Mouse (Mus musculus) left cerebral cortex, adult 9 months (tissue): Measurements from ENCODE around the gene Kcnn3.
A peak's percentile ranks its signal among the peaks of the same experiment; 100 is the strongest.

Experiments used
- DNase-seq, 2 experiments: peaks; one replicate each; pipeline ENCODE4 v3.0.0; 2022; ENCODE audit warnings: low spot score in 2 of 2

Kcnn3 gene

GRCm38 (mm10) chr3:89613526-89614523, 93.9 kb downstream of the Kcnn3 start:
- peak; percentile 44 to 75 for DNase-seq

GRCm38 (mm10) chr3:89616861-89617260, 96.9 kb downstream of the Kcnn3 start:
- no peak for DNase-seq

GRCm38 (mm10) chr3:89617360-89617759, 97.4 kb downstream of the Kcnn3 start:
- DNase-seq, result no peak

- no peak for DNase-seq
Observed at GRCm38 (mm10) chr3:89622825-89623224, 102.9 kb downstream of the Kcnn3 start.

DNA sequence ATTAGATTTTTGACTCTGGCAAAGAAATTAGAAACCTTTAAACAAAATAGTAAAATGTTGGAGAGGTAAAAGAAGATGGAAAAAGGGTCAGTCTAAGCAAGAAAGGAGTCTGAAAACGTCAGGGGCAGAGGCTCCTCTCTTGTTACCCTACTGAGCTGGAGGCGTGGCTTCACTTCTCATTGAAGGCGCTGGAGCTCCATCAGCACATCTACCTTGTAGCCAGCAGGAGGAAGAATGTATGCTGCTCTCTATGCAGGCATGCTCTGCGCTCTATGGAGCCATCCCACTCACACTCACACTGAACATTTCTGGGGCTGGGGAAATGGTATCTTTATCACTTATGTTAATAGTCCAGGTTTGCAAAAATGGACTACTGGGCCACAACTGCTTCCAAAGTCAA, 103.6 kb downstream of the Kcnn3 start:
- DNase-seq, result no peak

DNA sequence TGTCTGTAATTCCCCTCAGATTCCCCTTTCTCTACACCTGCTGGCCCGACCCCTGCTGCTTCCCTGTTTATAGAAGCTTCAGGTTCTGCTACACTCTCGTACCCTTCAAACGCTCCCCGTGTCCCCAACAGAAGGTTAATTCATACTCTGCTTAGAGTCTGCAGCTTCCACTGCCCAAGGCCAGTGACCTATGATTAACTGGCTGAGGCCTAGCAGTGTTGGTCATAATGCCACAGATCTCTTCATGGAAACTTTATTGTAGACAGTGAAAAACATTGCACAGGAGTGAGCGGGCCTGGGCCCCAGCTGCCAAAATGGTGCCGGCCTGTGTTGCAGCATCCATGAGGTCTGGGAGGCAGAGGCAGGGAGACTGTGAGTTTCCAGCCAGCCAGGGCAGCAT, 104.0 kb downstream of the Kcnn3 start:
- DNase-seq, result no peak

DNA sequence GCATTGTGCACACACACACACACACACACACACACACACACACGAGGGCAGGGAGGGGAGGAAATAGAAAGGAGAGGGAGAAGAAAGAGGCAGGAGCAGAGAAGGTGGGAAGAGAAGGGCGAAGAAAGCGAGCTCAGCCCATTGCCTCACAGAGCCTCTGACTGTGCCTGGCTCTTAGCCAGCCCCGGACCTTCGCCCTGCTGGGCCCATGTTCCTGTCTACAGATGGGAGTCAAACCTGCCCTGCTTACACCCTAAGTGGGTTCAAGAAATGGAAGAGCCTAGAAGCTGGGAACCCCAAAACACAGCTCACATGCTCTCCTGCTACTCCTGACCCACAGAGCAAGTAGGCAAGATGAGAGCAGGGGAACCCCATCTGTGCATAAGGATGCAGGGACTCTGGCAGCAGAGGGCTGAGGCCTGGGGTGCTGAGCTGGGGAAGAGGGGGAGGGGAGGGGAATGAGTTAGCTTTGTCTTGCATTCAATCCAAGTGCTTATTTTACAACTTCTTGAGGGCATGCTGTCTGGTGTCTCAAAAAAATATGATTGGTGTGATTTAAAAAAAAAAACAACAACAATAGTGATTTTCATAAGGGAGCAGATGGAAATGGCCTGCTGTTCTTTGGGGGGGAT, 105.0 kb downstream of the Kcnn3 start:
- DNase-seq, result no peak

DNA sequence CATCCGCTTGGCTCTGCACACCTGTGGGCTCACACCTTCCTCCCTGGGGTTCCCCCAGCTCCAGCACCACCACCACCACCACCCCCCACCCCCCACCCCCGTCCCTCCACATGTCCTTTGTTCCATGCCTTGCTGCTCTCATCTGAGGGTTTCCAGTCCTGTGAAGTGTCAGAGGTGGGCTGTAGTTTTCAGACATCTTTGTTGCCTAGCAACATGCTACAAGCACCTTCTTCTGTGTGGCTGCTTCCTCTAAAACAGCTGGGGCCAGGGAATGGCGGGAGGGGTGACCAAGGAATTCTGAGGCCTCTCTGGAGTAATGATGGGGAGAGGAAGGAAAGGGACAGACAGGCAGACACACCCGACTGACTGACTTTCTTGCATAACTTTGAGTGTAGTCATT, 106.6 kb downstream of the Kcnn3 start:
- DNase-seq, result no peak

DNA sequence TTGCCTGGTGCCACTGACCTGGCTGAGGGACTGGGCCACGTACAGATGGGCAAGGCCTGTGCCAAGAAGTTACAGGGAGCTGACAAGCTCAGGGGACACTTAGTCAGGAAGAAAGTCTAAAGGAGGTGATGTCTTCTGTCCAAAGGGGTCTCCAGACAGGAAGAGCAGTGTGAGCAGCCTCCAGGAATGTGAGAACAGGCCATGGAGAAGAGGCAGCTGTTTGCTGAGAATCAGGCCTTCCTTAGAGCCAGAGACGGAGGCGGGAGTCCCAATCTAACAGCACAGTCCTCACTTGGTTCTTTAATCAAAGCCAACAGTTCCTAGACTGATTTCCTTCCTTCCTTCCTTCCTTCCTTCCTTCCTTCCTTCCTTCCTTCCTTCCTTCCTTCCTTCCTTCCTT, 109.8 kb downstream of the Kcnn3 start:
- no peak for DNase-seq

- no peak for DNase-seq
Observed at GRCm38 (mm10) chr3:89631750-89632149, 111.8 kb downstream of the Kcnn3 start.

- DNase-seq, result no peak
Observed at GRCm38 (mm10) chr3:89633531-89633930, 113.6 kb downstream of the Kcnn3 start.

- DNase-seq, result no peak
Observed at GRCm38 (mm10) chr3:89633941-89634340, 114.0 kb downstream of the Kcnn3 start.

- DNase-seq, result peak in 1 of 2 experiments; percentile 21
Observed at GRCm38 (mm10) chr3:89640804-89641203, 120.8 kb downstream of the Kcnn3 start.

GRCm38 (mm10) chr3:89643391-89643790, 123.4 kb downstream of the Kcnn3 start:
- no peak for DNase-seq

- DNase-seq, result peak; percentile 77 to 92
Observed at GRCm38 (mm10) chr3:89646813-89647255, 126.9 kb downstream of the Kcnn3 start.

GRCm38 (mm10) chr3:89647268-89647874, 127.4 kb downstream of the Kcnn3 start:
- no peak for DNase-seq

DNA sequence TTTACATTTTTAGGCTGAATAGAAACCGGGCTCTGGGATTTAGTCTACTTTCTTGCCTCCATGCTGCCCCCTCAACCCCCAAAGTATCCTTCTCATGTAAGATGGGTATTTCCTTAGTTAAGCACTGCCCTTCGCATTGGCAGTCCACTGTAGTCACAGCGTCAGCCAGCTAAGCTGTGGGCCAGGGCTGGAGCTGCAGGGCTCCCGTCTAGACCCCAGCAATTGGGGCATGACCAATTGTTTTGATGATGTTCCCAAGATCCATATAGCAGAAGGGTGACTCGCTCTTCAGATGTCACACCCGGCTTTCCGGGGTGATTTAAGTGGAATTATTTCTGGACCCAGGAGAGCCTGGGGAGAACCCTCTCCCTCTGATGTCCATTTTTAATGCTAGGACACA, 129.9 kb downstream of the Kcnn3 start:
- no peak for DNase-seq

- DNase-seq, result no peak
Observed at GRCm38 (mm10) chr3:89653231-89653954, 133.4 kb downstream of the Kcnn3 start.

- no peak for DNase-seq
Observed at GRCm38 (mm10) chr3:89657092-89657491, 137.1 kb downstream of the Kcnn3 start.

DNA sequence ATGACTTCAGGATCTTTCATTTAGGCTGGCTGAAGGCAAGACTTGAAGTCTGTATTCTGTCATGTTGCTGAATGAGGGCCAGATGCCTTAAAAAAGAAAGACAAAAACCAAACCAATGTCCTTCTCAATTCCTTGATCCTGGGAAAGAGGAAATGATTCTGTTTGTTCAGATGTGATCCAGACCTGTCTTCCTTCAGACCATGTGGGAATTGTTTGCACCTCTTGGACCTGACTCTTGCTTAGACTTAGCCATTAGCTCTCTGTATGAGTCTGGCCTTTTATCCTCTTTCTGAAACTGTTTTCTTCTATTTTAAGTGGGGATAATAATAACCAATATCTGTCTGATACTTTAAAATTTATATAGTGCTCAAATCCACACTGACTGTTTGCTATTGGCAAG, 138.5 kb downstream of the Kcnn3 start:
- DNase-seq, result no peak

DNA sequence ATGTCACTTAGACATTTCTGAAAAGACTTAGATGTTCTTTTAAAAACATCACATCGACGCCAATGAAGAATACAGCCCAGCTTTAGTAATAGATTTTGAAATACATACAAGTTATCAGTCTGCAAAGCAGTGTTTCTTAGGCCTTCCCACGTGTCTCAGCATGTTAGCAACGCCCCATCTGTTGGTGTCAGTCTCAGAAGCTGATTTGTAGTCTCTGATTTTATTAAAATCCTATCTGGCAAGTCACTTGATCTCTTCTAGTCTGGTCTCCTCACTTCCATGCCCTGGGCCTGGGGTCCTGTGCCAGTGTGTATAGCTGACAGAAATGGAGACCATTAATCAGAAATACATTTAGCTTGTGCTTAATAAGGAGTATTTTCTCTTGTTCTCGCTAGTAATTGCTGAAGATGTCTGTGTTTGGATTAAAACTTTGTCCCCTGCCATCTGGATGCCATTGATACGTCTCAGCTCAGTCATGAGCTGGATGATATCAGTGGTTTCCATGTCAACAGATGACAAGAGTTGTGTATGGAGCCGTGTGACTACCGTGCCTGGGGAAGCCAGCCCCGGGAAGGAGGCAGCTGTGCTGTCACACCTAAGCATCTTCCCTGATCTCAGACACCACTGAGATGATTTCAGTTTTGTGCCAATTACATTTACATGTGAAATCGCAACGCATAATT, 140.1 kb downstream of the Kcnn3 start:
- DNase-seq, result no peak
